Mouse (Mus musculus): Measurements from ENCODE around the gene Ptgdr2. TPM values are rescaled to one million over a fixed set of nuclear protein-coding genes. Genes with fewer than 3 reads are reported as not detected.

Ptgdr2 gene
- total RNA-seq, 2 experiments from 2014 or later, result 0.20 to 0.28 TPM

- peak; percentile 54 to 60 for DNase-seq
Observed at GRCm38 (mm10) chr19:10979184-10980168, 42.5 kb downstream of the Ptgdr2 start.

- no peak for DNase-seq
Observed at GRCm38 (mm10) chr19:10980210-10980609, 43.2 kb downstream of the Ptgdr2 start.

- DNase-seq, result no peak
Observed at GRCm38 (mm10) chr19:10983146-10983545, 46.2 kb downstream of the Ptgdr2 start.

- DNase-seq, result no peak
Observed at GRCm38 (mm10) chr19:10984551-10984950, 47.6 kb downstream of the Ptgdr2 start.

- no peak for DNase-seq
Observed at GRCm38 (mm10) chr19:10985889-10986288, 48.9 kb downstream of the Ptgdr2 start.

- no peak for DNase-seq
Observed at GRCm38 (mm10) chr19:10988563-10988962, 51.6 kb downstream of the Ptgdr2 start.

GRCm38 (mm10) chr19:10990751-10991150, 53.8 kb downstream of the Ptgdr2 start:
- DNase-seq, result no peak

GRCm38 (mm10) chr19:10991911-10992310, 55.0 kb downstream of the Ptgdr2 start:
- DNase-seq, result no peak

Other genes starting within 250 kb of the Ptgdr2 start
- 10 to 100 TPM; 24.2 to 26.7 TPM for gene Vps37c, start 248.4 kb upstream of the Ptgdr2 start, total RNA-seq (2021)
- not detected for gene Cd5, start 198.2 kb upstream of the Ptgdr2 start, total RNA-seq (2021)
- gene Cd6, start 107.1 kb upstream of the Ptgdr2 start, total RNA-seq (2021), result under 1 TPM in 1 of 2 experiments, not detected in 1; 0.35 TPM
- gene Slc15a3, start 97.4 kb upstream of the Ptgdr2 start, total RNA-seq (2021), result 1 to 10 TPM; 1.1 to 1.3 TPM
- gene Tmem132a, start 67.2 kb upstream of the Ptgdr2 start, total RNA-seq (2021), result 100 to 1,000 TPM; 170 to 179 TPM
- gene Tmem109, start 55.2 kb upstream of the Ptgdr2 start, total RNA-seq (2021), result 10 to 100 TPM; 46.8 to 48.4 TPM
- 100 to 1,000 TPM; 189 to 197 TPM for gene Prpf19, start 41.9 kb upstream of the Ptgdr2 start, total RNA-seq (2021)
- not detected for gene Zp1, start 16.5 kb upstream of the Ptgdr2 start, total RNA-seq (2021)
- 1 to 10 TPM; 8.3 to 8.8 TPM for gene Ccdc86, start 12.1 kb downstream of the Ptgdr2 start, total RNA-seq (2021)
- not detected for gene Ms4a10, start 37.5 kb downstream of the Ptgdr2 start, total RNA-seq (2021)
- not detected for gene Ms4a15, start 56.1 kb downstream of the Ptgdr2 start, total RNA-seq (2021)
- gene Ms4a18, start 80.9 kb downstream of the Ptgdr2 start, total RNA-seq (2021), result not detected
- not detected for gene Ms4a8a, start 143.9 kb downstream of the Ptgdr2 start, total RNA-seq (2021)
- not detected for gene 1700017D01Rik, start 193.7 kb downstream of the Ptgdr2 start, total RNA-seq (2021)
- gene 1700025F22Rik, start 228.2 kb downstream of the Ptgdr2 start, total RNA-seq (2021), result not detected

Measured in layer of hippocampus, postnatal 36 days (tissue).